Mouse (Mus musculus): ENCODE data around the gene Platr25. TPM values are rescaled to one million over a fixed set of nuclear protein-coding genes. Genes with fewer than 3 reads are reported as not detected.

Gene Platr25
- 5.0 TPM for polyA plus RNA-seq (2014; fragmentation: Illumina TruSeq; extraction: RNeasy Lipid Tissue Mini Kit (QIAGEN cat#74804); ENCODE audit: low read depth, low replicate concordance)

DNA sequence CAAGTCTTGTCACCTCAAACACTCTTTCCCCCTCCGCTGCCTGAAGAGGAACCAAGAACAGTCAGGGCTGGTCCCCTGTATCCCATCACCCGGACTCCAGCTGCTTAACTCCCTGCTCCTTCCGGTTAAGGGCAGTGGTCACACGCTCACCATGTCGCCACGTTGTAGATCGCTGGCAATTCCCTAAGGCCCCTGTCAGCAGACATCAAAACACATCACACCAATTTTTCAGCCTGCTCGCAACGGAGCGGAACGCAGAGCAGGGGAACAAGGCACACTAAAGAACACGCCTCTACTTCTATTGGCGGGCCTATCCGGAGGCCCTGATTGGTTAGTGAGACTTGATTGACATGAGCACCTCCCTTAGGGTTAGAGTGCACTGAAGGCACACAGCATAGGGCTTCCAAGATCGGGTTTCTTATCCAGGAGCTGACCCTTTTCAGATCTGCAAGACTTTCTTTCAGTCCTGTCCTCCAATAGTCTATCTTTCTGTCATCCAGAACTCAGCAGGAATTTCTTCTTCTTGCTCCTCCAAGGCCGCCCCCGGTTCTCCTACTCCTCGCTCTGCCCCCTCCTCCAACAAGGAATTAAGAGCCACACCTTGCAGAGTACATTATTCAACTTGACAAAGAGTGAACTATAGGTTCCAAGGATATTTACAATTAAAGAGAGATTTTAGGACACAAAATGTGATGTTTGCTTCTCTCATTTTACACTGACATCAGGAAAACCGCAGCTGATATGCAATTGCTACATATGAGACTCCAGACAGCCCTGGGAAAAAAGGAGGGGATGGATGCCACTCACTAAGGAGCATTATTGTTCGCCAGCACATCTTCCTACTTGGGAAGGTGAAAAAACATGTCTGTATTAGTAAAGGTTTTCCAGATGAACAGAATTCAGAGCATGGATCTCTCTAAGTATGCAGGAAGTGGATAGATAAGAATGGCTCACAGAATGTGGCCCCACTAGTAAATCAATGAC lies at the start of gene Platr25:
Gene Platr25, minus strand, starts transcription at position 278 of the 984 bp plus-strand sequence.

DNA sequence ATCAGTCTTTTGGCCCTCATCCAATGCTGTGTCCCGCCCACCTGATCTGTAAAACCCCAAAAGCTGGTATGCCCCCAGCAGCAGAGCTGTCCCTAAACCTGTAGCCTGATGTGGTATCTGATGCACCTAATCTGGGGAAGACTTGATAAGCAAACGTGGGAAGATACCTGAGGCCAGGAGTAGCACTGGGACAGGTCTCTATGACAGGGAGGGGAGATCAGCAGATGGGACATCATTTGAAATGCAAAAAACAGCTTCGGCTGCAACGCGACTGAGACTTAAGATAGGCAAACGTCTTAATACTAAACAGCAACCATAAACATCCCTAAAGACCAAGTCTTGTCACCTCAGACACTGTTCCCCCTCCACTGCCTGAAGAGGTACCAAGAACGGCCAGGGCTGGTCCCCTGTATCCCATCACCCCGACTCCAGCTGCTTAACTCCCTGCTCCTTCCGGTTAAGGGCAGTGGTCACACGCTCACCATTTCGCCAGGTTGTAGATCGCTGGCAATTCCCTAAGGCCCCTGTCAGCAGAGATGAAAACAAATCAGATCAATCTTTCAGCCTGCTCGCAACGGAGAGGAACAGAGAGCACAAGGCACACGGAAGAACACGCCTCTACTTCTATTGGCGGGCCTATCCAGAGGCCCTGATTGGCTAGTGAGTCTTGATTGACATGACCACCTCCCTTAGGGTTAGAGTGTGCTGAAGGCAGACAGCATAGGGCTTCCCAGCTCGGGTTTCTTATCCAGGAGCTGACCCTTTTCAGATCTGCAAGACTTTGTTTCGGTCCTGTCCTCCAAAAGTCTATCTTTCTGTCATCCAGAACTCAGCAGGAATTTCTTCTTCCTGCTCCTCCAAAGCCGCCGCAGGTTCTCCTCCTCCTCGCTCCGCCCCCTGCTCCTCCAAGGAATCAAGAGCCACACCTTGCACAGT lies 25.0 kb upstream of the Platr25 start, which contains the start of gene Gm5141:
Gene Gm5141, minus strand, starts transcription at position 610 of the 936 bp plus-strand sequence.

DNA sequence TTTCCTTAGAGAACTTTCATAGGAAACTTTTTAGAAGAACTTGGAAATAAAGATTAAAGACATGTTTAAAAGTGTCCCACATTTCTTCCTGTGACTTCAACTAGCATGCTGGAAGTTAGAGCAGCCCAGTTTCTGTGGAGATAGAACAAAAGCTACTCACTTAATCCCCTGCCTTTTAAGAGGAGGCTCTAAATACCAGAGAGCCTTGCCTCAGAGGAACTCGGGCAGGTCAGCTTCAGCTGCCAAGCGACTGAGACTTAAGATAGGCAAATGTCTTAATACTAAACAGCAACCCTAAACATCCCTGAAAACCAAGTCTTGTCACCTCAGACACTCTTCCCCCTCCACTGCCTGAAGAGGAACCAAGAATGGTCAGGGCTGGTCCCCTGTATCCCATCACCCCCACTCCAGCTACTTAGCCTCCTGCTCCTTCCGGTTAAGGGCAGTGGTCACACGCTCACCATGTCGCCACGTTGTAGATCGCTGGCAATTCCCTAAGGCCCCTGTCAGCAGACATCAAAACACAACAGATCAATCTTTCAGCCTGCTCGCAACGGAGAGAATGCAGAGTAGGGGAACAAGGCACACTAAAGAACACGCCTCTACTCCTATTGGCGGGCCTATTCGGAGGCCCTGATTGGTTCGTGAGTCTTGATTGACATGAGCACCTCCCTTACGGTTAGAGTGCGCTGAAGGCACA lies 136.8 kb downstream of the Platr25 start, which contains the start of gene 6720489N17Rik:
Gene 6720489N17Rik, minus strand, starts transcription at position 606 of the 700 bp plus-strand sequence.

Other genes starting within 250 kb of the Platr25 start
- not detected for gene Zfp935, start 202.2 kb downstream of the Platr25 start, polyA plus RNA-seq (2014; fragmentation: Illumina TruSeq; extraction: RNeasy Lipid Tissue Mini Kit (QIAGEN cat#74804); ENCODE audit: low read depth, low replicate concordance)
- 6.3 TPM for gene Zfp934, start 189.5 kb downstream of the Platr25 start, polyA plus RNA-seq (2014; fragmentation: Illumina TruSeq; extraction: RNeasy Lipid Tissue Mini Kit (QIAGEN cat#74804); ENCODE audit: low read depth, low replicate concordance)
- gene 6720489N17Rik, start 136.5 kb downstream of the Platr25 start, polyA plus RNA-seq (2014; fragmentation: Illumina TruSeq; extraction: RNeasy Lipid Tissue Mini Kit (QIAGEN cat#74804); ENCODE audit: low read depth, low replicate concordance), result 1.1 TPM
- 1.3 TPM for gene Gm5141, start 25.1 kb upstream of the Platr25 start, polyA plus RNA-seq (2014; fragmentation: Illumina TruSeq; extraction: RNeasy Lipid Tissue Mini Kit (QIAGEN cat#74804); ENCODE audit: low read depth, low replicate concordance)
- gene Fbp2, start 97.7 kb upstream of the Platr25 start, polyA plus RNA-seq (2014; fragmentation: Illumina TruSeq; extraction: RNeasy Lipid Tissue Mini Kit (QIAGEN cat#74804); ENCODE audit: low read depth, low replicate concordance), result 42.3 TPM
- gene Fbp1, start 127.6 kb upstream of the Platr25 start, polyA plus RNA-seq (2014; fragmentation: Illumina TruSeq; extraction: RNeasy Lipid Tissue Mini Kit (QIAGEN cat#74804); ENCODE audit: low read depth, low replicate concordance), result 0.52 TPM
- 122 TPM for gene 2010111I01Rik, start 204.2 kb upstream of the Platr25 start, polyA plus RNA-seq (2014; fragmentation: Illumina TruSeq; extraction: RNeasy Lipid Tissue Mini Kit (QIAGEN cat#74804); ENCODE audit: low read depth, low replicate concordance)